Mouse (Mus musculus) intestine, postnatal 0 days (tissue): ENCODE data around the gene Saa4. TPM values are rescaled to one million over a fixed set of nuclear protein-coding genes. Genes with fewer than 3 reads are reported as not detected.

Source experiments
- ATAC-seq: fragments of 200-750 bp; cut with Nextera tagmentation; 2 replicates; pipeline ENCODE4 v1.8.0; 2017; ENCODE audit warnings: mild to moderate bottlenecking, moderate TSS enrichment, moderate library complexity
- H3K27ac ChIP-seq: fragments of 300-500 bp; sonication (generic); 2 replicates; pipeline ENCODE4 v1.5.1; 2014; ENCODE audit warnings: mild to moderate bottlenecking, low read depth, low read length, moderate library complexity
- H3K27me3 ChIP-seq: fragments of 300-500 bp; sonication (generic); replicated peaks from 2 replicates; pipeline ENCODE4 v1.6.1; 2014; ENCODE audit warnings: low read length, mixed read lengths; ENCODE audit not compliant: control insufficient read depth, insufficient read depth
- H3K36me3 ChIP-seq: fragments of 300-500 bp; sonication (generic); 2 replicates; pipeline ENCODE4 v1.6.1; 2014; ENCODE audit warnings: mild to moderate bottlenecking, moderate library complexity; ENCODE audit not compliant: control insufficient read depth, insufficient read depth
- H3K4me1 ChIP-seq: fragments of 300-500 bp; sonication (generic); replicated peaks from 2 replicates; pipeline ENCODE4 v1.6.1; 2014; ENCODE audit warnings: antibody characterized with exemption, low read length, mixed read lengths; ENCODE audit not compliant: control insufficient read depth, insufficient read depth
- H3K4me2 ChIP-seq: fragments of 300-500 bp; sonication (generic); replicated peaks from 2 replicates; pipeline ENCODE4 v1.6.1; 2014; ENCODE audit warnings: low read depth, mild to moderate bottlenecking, moderate library complexity
- H3K4me3 ChIP-seq: fragments of 300-500 bp; sonication (generic); 2 replicates; pipeline ENCODE4 v1.5.1; 2014; ENCODE audit warnings: low read depth, low read length
- H3K9ac ChIP-seq: fragments of 300-500 bp; sonication (generic); 2 replicates; pipeline ENCODE4 v1.6.1; 2014; ENCODE audit warnings: mild to moderate bottlenecking, low read depth, low read length
- H3K9me3 ChIP-seq: fragments of 300-500 bp; sonication (generic); 2 replicates; pipeline ENCODE4 v1.6.1; 2016; ENCODE audit warnings: mixed run types; ENCODE audit not compliant: control insufficient read depth
- CTCF ChIP-seq: sonication (generic); IDR thresholded peaks from 2 replicates; pipeline ENCODE4 v1.5.1; 2016; ENCODE audit warnings: low read depth, mild to moderate bottlenecking, control low read depth, antibody characterized with exemption, moderate library complexity
- WGBS: fragments of 180-500 bp; shearing (Covaris S2); extraction: QIAGEN DNeasy Blood & Tissue Kit; methylation state at CpG from one replicate; pipeline ENCODE4 v1.1.7; 2014; 5-methylcytosine and 5-hydroxymethylcytosine counted together
- polyA plus RNA-seq: library from polyadenylated mRNA; unstranded; fragments of >200 nt; fragmentation: Nextera tagmentation; extraction: Ambion mirVana; gene quantifications from 2 replicates; pipeline ENCODE4 v1.2.1, GENCODE M21; 2015

Saa4 gene
- polyA plus RNA-seq, 1 experiment from 2014 or later: not detected

GRCm38 (mm10) chr7:46738561-46739460 is 6.4 kb upstream of the Saa4 start:
- H3K9me3 ChIP-seq: no peaks in the 10 kb centered on the region
- 50% methylated on average over 12 of the region's 12 CpGs for WGBS
- ATAC-seq: peak; percentile 88
- H3K27me3 ChIP-seq: no peaks in the 10 kb centered on the region
- no peaks in the 10 kb centered on the region for H3K36me3 ChIP-seq
- no peak overlapping the region for H3K4me3 ChIP-seq
- H3K4me2 ChIP-seq: no peak overlapping the region
- H3K4me1 ChIP-seq: 0 out of 2 replicates have a peak, but pooled peaks cover 7% of the 10 kb centered on the region
- peak overlapping the region; percentile 60 for H3K27ac ChIP-seq
- H3K9ac ChIP-seq: no peak overlapping the region
- no peak for TF ChIP-seq CTCF

GRCm38 (mm10) chr7:46734983-46735382 is 2.6 kb upstream of the Saa4 start:
- Histone ChIP-seq H3K4me2 (no peak overlapping the region), H3K27ac (no peak overlapping the region), H3K4me3 (no peak overlapping the region), H3K36me3 (no peaks in the 10 kb centered on the region), H3K9me3 (no peaks in the 10 kb centered on the region), H3K4me1 (0 out of 2 replicates have a peak, but pooled peaks cover 7% of the 10 kb centered on the region), H3K9ac (no peak overlapping the region), H3K27me3 (no peaks in the 10 kb centered on the region)
- peak; percentile 48 for ATAC-seq
- 52% methylated on average over 2 of the region's 2 CpGs for WGBS
- no peak for TF ChIP-seq CTCF

GRCm38 (mm10) chr7:46727584-46727983 is 4.8 kb downstream of the Saa4 start:
- no peak for ATAC-seq
- H3K36me3 ChIP-seq: no peaks in the 10 kb centered on the region
- H3K4me1 ChIP-seq: peaks cover 3% of the 10 kb centered on the region; the same call in 1 of the 2 replicates
- no peak overlapping the region for H3K4me3 ChIP-seq
- H3K27me3 ChIP-seq: no peaks in the 10 kb centered on the region
- no peaks in the 10 kb centered on the region for H3K9me3 ChIP-seq
- no peak overlapping the region for H3K4me2 ChIP-seq
- TF ChIP-seq CTCF: no peak
- WGBS: 82% methylated on average over 1 of the region's 1 CpGs
- no peak overlapping the region for H3K27ac ChIP-seq
- H3K9ac ChIP-seq: no peak overlapping the region

GRCm38 (mm10) chr7:46724396-46724795 is 8.0 kb downstream of the Saa4 start:
- H3K4me1 ChIP-seq: peaks cover 3% of the 10 kb centered on the region; the same call in 1 of the 2 replicates
- no peaks in the 10 kb centered on the region for H3K9me3 ChIP-seq
- no peak overlapping the region for H3K4me2 ChIP-seq
- H3K27ac ChIP-seq: no peak overlapping the region
- no peaks in the 10 kb centered on the region for H3K27me3 ChIP-seq
- no peak overlapping the region for H3K4me3 ChIP-seq
- no peak for TF ChIP-seq CTCF
- H3K36me3 ChIP-seq: no peaks in the 10 kb centered on the region
- 84% methylated on average over 5 of the region's 5 CpGs for WGBS
- no peak overlapping the region for H3K9ac ChIP-seq
- no peak for ATAC-seq

- no peaks in the 10 kb centered on the region for H3K36me3 ChIP-seq
- H3K4me2 ChIP-seq: no peak overlapping the region
- no peak for TF ChIP-seq CTCF
- WGBS: 45% methylated on average over 3 of the region's 3 CpGs
- no peaks in the 10 kb centered on the region for H3K27me3 ChIP-seq
- no peaks in the 10 kb centered on the region for H3K9me3 ChIP-seq
- no peak overlapping the region for H3K4me3 ChIP-seq
- H3K27ac ChIP-seq: no peak overlapping the region
- peaks cover 3% of the 10 kb centered on the region; the same call in 1 of the 2 replicates for H3K4me1 ChIP-seq
- peak; percentile 82 for ATAC-seq
- H3K9ac ChIP-seq: no peak overlapping the region
Observed at GRCm38 (mm10) chr7:46723849-46724248, 8.6 kb downstream of the Saa4 start.

GRCm38 (mm10) chr7:46723354-46723753 is 9.0 kb downstream of the Saa4 start:
- Histone ChIP-seq H3K9me3 (no peaks in the 10 kb centered on the region), H3K36me3 (no peaks in the 10 kb centered on the region), H3K4me2 (no peak overlapping the region), H3K27me3 (no peaks in the 10 kb centered on the region), H3K4me3 (no peak overlapping the region), H3K27ac (no peak overlapping the region; the same call in 1 of the 2 replicates), H3K4me1 (peaks cover 3% of the 10 kb centered on the region; the same call in 1 of the 2 replicates), H3K9ac (no peak overlapping the region)
- ATAC-seq: peak; percentile 58
- no peak for TF ChIP-seq CTCF
- WGBS: 97% methylated on average over 6 of the region's 6 CpGs
